Mouse (Mus musculus) kidney, adult 2 months (tissue): ENCODE data around the gene Syne1. TPM values are rescaled to one million over a fixed set of nuclear protein-coding genes. Genes with fewer than 3 reads are reported as not detected.

ENCODE experiments used
- DNase-seq: peaks from one replicate; pipeline ENCODE4 v3.0.0; 2021
- H3K27ac ChIP-seq: fragments of 200-500 bp; 2 replicates; pipeline ENCODE4 v1.5.1; 2012; ENCODE audit warnings: low read depth, low read length, control low read depth, inconsistent platforms; ENCODE audit not compliant: insufficient read depth
- H3K27me3 ChIP-seq: fragments of 200-500 bp; replicated peaks from 2 replicates; pipeline ENCODE4 v1.6.1; 2012; ENCODE audit warnings: mild to moderate bottlenecking, moderate library complexity, low read length, inconsistent platforms; ENCODE audit not compliant: control insufficient read depth, insufficient read depth
- H3K36me3 ChIP-seq: fragments of 200-500 bp; 2 replicates; pipeline ENCODE4 v1.6.1; 2012; ENCODE audit warnings: mild to moderate bottlenecking, moderate library complexity, low read length, inconsistent platforms; ENCODE audit not compliant: control insufficient read depth, insufficient read depth
- H3K4me1 ChIP-seq: fragments of 200-500 bp; 2 replicates; pipeline ENCODE4 v1.6.1; 2011; ENCODE audit warnings: low read length; ENCODE audit not compliant: control insufficient read depth, insufficient read depth
- H3K4me3 ChIP-seq: fragments of 200-500 bp; 2 replicates; pipeline ENCODE4 v1.5.1; 2011; ENCODE audit warnings: mild to moderate bottlenecking, low read depth, low read length, control low read depth; ENCODE audit not compliant: insufficient read depth
- CTCF ChIP-seq: fragments of 200-500 bp; conservative IDR thresholded peaks from 2 replicates; pipeline ENCODE4 v1.5.1; 2011; ENCODE audit warnings: low read depth, mild to moderate bottlenecking, control low read depth, low read length, moderate library complexity, mixed read lengths; ENCODE audit not compliant: insufficient read depth, insufficient read length
- POLR2A ChIP-seq: fragments of 200-500 bp; IDR thresholded peaks from one replicate; pipeline ENCODE4 v1.6.1; 2011; ENCODE audit warnings: low read depth, low read length, control low read depth
- WGBS: fragments of 180-500 bp; shearing (Covaris S2); methylation state at CpG from one replicate; pipeline ENCODE4 v1.1.7; 2018; 5-methylcytosine and 5-hydroxymethylcytosine counted together
- polyA plus RNA-seq: library from polyadenylated mRNA; depleted of rRNA; stranded (reverse); fragments of >200 nt; gene quantifications from 2 replicates; pipeline ENCODE4 v1.2.3, GENCODE M21; 2012

The Syne1 gene
- polyA plus RNA-seq, 1 experiment, result 10.2 TPM

DNA sequence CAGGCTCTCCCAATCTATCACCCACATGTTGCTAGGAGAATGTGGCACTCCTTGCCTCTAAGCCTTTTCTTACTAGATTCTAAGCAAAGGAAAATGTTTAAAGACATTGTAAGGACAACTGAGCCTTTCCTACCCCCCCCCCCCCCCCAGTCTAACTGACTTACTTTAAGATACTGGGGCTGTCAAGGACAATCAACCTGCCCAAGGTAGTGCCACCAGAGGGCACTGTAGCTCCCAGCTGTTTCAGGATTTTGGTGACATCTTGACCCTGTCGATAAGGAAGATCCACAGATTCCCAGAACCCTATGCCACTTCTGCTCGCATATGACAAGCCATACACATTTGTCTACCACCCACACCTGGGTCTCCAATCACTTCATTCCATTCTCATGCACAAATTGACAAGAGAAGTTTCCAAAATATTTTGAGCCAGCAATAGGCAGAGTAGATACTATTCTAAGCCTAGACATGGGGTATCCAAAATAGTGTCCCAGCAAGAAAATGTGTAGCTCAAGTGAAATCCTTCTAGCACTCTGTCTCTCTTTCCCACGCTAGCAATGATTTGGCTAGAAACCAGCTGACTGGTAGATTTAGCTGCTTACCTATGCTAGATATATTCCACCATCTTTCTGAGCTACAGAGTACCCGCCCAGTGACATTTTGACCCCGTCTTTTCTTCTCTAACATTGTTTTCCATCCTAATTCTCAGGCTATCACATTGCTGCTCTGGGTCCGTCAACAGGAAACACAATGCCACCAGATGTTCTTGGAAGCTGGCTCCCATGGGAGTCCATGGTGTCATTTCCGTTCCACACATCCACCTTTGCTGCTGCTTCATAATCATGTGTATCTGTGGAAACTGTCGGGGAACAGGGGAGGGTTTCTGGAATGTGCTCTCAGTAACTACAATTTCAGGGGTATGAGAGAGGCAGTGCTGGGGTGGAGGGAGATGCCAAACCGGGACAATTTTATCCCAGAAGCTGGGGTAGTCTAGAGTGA, 70.4 kb downstream of the Syne1 start:
- peak; percentile 25 for DNase-seq
- WGBS, result 73% methylated on average over 9 of the region's 9 CpGs
- TF ChIP-seq POLR2A (no peak), CTCF (0 out of 2 replicates have a peak, but pooled peaks have one; percentile 12)
- Histone ChIP-seq H3K27me3 (no peaks in the 10 kb centered on the region; the same call in 1 of the 2 replicates), H3K4me3 (no peak overlapping the region), H3K4me1 (no peaks in the 10 kb centered on the region), H3K36me3 (no peaks in the 10 kb centered on the region), H3K27ac (no peak overlapping the region)

DNA sequence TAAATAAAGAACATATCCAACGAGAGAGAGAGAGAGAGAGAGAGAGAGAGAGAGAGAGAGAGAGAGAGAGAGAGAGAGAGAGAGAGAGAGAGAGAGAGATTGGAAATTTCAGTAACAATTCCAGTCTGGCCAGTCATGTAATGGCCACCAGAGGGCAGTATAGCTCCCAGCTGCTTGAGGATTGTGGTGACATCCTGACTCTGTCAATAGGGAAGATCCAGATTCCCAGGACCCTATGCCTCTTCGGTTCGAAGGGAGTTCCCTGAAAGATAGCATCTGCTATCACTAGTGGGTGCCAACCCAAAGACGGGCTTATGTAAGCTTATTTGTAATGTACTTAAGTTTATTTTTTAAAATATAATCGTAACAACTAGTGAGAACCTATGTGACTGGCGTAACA, 71.2 kb downstream of the Syne1 start:
- H3K27me3 ChIP-seq, result no peaks in the 10 kb centered on the region; the same call in 1 of the 2 replicates
- H3K4me1 ChIP-seq, result no peaks in the 10 kb centered on the region
- peak; percentile 33 for DNase-seq
- no peak overlapping the region for H3K27ac ChIP-seq
- H3K4me3 ChIP-seq, result no peak overlapping the region
- TF ChIP-seq POLR2A (no peak), CTCF (peak; percentile 73)
- H3K36me3 ChIP-seq, result no peaks in the 10 kb centered on the region
- 46% methylated on average over 6 of the region's 6 CpGs for WGBS

- WGBS, result 89% methylated on average over 2 of the region's 2 CpGs
- Histone ChIP-seq H3K27ac (no peak overlapping the region), H3K4me3 (no peak overlapping the region), H3K4me1 (no peaks in the 10 kb centered on the region; the same call in 1 of the 2 replicates), H3K27me3 (no peaks in the 10 kb centered on the region), H3K36me3 (no peaks in the 10 kb centered on the region)
- TF ChIP-seq POLR2A (no peak), CTCF (no peak)
- DNase-seq, result no peak
These were observed 82.6 kb downstream of the Syne1 start for GRCm38 (mm10) chr10:5468638-5469037.

- H3K27me3 ChIP-seq, result no peaks in the 10 kb centered on the region
- no peak overlapping the region for H3K27ac ChIP-seq
- no peak for TF ChIP-seq POLR2A
- no peak for TF ChIP-seq CTCF
- H3K36me3 ChIP-seq, result no peaks in the 10 kb centered on the region
- no peaks in the 10 kb centered on the region for H3K4me1 ChIP-seq
- H3K4me3 ChIP-seq, result no peak overlapping the region
- DNase-seq, result no peak
These were observed 97.5 kb downstream of the Syne1 start for GRCm38 (mm10) chr10:5453830-5454229.

GRCm38 (mm10) chr10:5449944-5450343, 101.3 kb downstream of the Syne1 start:
- Histone ChIP-seq H3K27me3 (no peaks in the 10 kb centered on the region), H3K4me1 (no peaks in the 10 kb centered on the region), H3K27ac (no peak overlapping the region), H3K4me3 (no peak overlapping the region), H3K36me3 (no peaks in the 10 kb centered on the region)
- 86% methylated on average over 2 of the region's 2 CpGs for WGBS
- no peak for DNase-seq
- TF ChIP-seq CTCF, result no peak

DNA sequence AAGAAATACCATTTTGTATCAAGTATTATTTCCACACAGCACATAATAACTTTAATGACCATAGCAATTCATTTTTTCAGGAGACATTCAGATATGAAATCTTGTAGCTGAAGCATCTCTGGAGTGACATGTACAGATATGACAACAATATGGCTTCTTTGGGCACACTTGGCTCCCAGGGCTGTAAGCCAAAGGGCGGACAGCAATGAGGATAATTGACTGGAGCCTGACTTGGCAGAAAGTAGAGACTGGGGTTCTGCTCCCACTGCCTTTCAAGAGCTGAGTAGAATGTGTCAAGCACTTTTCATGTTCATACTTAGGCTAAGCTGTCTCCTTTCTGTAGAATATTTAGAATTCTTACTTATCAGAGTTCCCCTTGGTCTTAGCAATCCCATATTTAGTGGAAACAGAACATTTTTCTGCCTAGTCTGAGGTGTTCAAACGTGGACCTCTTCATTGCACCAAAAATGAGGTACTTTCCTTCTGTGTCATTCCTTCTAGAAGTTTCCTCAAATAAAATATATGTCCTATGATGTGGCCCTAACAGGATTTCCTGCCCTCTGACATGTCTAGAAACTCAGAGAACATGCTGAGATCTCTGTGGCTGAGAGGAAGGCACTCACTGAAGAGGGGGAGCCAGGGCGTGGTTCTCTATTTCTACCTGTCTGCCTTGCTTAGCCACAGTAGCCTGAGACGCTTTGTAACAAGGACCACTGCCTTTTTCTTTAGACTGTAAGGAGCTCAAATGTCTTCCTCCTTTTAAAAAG, 103.1 kb downstream of the Syne1 start:
- H3K27ac ChIP-seq, result no peak overlapping the region
- WGBS, result 67% methylated on average over 4 of the region's 4 CpGs
- no peaks in the 10 kb centered on the region for H3K36me3 ChIP-seq
- no peak for DNase-seq
- no peaks in the 10 kb centered on the region for H3K4me1 ChIP-seq
- TF ChIP-seq CTCF, result no peak
- TF ChIP-seq POLR2A, result no peak
- H3K27me3 ChIP-seq, result no peaks in the 10 kb centered on the region
- H3K4me3 ChIP-seq, result no peak overlapping the region

DNA sequence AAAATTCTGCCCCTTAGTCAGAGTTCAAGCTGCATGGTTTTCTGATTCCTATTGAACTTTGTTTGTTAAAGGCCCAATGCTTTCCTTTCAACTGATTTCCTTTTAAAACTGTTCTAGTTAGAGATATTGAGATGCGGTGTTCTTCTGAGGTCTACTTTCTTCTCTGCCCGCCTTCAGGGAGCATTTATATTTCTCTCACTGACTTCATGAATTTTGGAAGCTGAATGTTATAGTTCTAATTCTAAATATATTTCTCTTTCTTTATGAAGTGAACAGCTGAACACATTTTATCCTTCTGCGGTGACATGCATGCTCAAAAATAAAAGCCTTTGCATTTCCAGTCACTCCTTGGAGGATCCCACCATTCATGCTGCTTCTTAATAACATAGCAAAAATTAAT, 106.0 kb downstream of the Syne1 start:
- 96% methylated on average over 3 of the region's 3 CpGs for WGBS
- Histone ChIP-seq H3K4me1 (no peaks in the 10 kb centered on the region), H3K27me3 (no peaks in the 10 kb centered on the region), H3K4me3 (no peak overlapping the region), H3K36me3 (no peaks in the 10 kb centered on the region), H3K27ac (no peak overlapping the region)
- no peak for TF ChIP-seq CTCF
- no peak for TF ChIP-seq POLR2A
- no peak for DNase-seq
